Mouse (Mus musculus) C2C12 (cell line): ENCODE measurements around the gene Cyp26c1. TPM values are rescaled to one million over a fixed set of nuclear protein-coding genes. Genes with fewer than 3 reads are reported as not detected.

Experiments
- H3K27me3 ChIP-seq: one replicate; pipeline ENCODE4 v1.6.1; 2011; ENCODE audit not compliant: control insufficient read depth, insufficient read depth, insufficient read length
- H3K36me3 ChIP-seq: one replicate; pipeline ENCODE4 v1.6.1; 2011; ENCODE audit not compliant: control insufficient read depth, insufficient read depth
- H3K4me3 ChIP-seq: one replicate; pipeline ENCODE4 v1.5.1; 2011; ENCODE audit warnings: mild to moderate bottlenecking, control low read depth; ENCODE audit not compliant: poor library complexity, insufficient read depth, severe bottlenecking
- H3K79me2 ChIP-seq: one replicate; pipeline ENCODE4 v1.6.1; 2011; ENCODE audit not compliant: control insufficient read depth, insufficient read depth
- H3K79me3 ChIP-seq: one replicate; pipeline ENCODE4 v1.6.1; 2011; ENCODE audit warnings: low read depth, control low read depth
- H3ac ChIP-seq: one replicate; pipeline ENCODE3; 2011; ENCODE audit warnings: low read depth; ENCODE audit not compliant: control insufficient read depth, insufficient read length
- CEBPB ChIP-seq: IDR thresholded peaks from one replicate; pipeline ENCODE4 v1.6.1; 2011; ENCODE audit warnings: low read depth, mild to moderate bottlenecking, control low read depth, moderate library complexity
- CTCF ChIP-seq: IDR thresholded peaks from one replicate; pipeline ENCODE4 v1.5.1; 2011; ENCODE audit not compliant: control insufficient read depth, insufficient read depth, insufficient read length
- FOSL1 ChIP-seq: IDR thresholded peaks from one replicate; pipeline ENCODE4 v1.8.0; 2011; ENCODE audit warnings: mild to moderate bottlenecking, low read length; ENCODE audit not compliant: poor library complexity, insufficient read depth, severe bottlenecking
- MAX ChIP-seq: IDR thresholded peaks from one replicate; pipeline ENCODE4 v1.6.1; 2011; ENCODE audit warnings: mild to moderate bottlenecking, control low read depth
- MYOD1 ChIP-seq: IDR thresholded peaks from one replicate; pipeline ENCODE4 v1.6.1; 2011; ENCODE audit warnings: low read depth; ENCODE audit not compliant: control insufficient read depth, insufficient read length
- MYOG ChIP-seq: IDR thresholded peaks from one replicate; pipeline ENCODE4 v1.6.1; 2011; ENCODE audit not compliant: control insufficient read depth, insufficient read length; ENCODE audit errors: extremely low read depth
- USF1 ChIP-seq: IDR thresholded peaks from one replicate; pipeline ENCODE4 v1.6.1; 2011; ENCODE audit warnings: low read depth, mild to moderate bottlenecking, control low read depth, moderate library complexity
- polyA plus RNA-seq: library from polyadenylated mRNA; unstranded; fragments of >200 nt; fragmentation: generic; extraction: Trizol; gene quantifications from one replicate; pipeline ENCODE4 v1.2.1, GENCODE M21; 2012; ENCODE audit warnings: missing spikeins

Cyp26c1 gene
- polyA plus RNA-seq, 1 experiment = 0.05 TPM

DNA sequence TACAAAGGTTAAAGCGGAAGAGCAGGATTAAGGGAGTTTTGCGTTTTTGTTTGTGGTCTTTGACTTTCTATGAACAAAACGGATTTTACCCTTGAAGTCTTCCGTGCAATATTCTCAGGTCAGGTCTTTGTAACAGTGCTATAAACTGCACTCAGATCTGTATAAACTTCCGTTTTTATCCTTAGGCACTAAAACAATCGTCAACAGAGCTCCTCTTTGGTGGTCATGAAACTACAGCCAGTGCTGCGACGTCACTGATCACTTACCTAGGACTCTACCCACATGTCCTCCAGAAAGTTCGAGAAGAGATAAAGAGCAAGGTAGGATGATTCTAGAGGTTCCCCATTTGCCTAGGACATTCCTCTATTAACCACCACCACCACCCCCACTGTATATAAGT is 14.3 kb downstream of the Cyp26c1 start:
- no peak overlapping the region for H3K4me3 ChIP-seq
- H3ac ChIP-seq = no peak overlapping the region
- H3K79me3 ChIP-seq = no peaks in the 10 kb centered on the region
- peaks cover 14% of the 10 kb centered on the region for H3K27me3 ChIP-seq
- H3K36me3 ChIP-seq = no peaks in the 10 kb centered on the region
- no peaks in the 10 kb centered on the region for H3K79me2 ChIP-seq
- TF ChIP-seq MYOG = no peak
- no peak for TF ChIP-seq MYOD1
- TF ChIP-seq FOSL1 = no peak
- TF ChIP-seq CEBPB = no peak
- TF ChIP-seq USF1 = no peak
- no peak for TF ChIP-seq MAX
- no peak for TF ChIP-seq CTCF

DNA sequence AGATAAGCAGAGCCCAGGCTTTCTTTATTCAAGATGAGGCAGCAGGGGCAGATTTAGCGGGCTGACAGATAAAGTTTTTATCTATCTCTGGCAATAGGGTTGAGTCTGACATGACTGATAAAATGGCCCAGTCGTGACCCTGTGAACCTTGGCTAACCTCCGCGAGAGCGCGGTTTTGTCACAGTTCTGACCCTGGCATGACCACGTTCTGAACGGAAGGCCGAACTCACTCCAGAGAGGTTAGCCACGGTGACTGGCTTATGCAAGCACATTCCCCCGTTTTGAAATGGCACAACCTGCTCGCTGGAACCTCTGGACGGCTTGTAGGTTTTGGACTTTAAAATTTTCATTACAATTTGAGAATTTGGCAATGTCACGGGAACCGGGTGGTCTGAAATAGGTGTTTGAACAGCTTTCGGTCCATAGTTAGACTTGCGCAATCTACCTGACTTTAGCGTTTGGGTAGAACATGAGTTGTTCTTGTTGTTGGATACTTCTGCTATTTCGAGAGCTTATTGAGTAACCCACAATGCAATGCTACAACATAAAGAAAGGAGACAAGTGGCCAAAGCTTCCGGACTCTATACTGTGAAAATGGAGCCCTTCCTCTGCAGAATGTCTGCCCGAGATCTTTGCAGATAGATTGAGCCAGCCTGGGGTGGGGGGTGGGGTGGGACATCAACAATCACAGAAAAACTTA is 17.1 kb downstream of the Cyp26c1 start:
- Histone ChIP-seq H3K79me3 (no peaks in the 10 kb centered on the region), H3K4me3 (no peak overlapping the region), H3K36me3 (no peaks in the 10 kb centered on the region), H3K79me2 (no peaks in the 10 kb centered on the region), H3K27me3 (peaks cover 12% of the 10 kb centered on the region), H3ac (no peak overlapping the region)
- no peak for TF ChIP-seq MAX
- peak; percentile 49 for TF ChIP-seq CEBPB
- TF ChIP-seq USF1 = no peak
- TF ChIP-seq MYOG = no peak
- TF ChIP-seq MYOD1 = no peak
- no peak for TF ChIP-seq FOSL1
- no peak for TF ChIP-seq CTCF

DNA sequence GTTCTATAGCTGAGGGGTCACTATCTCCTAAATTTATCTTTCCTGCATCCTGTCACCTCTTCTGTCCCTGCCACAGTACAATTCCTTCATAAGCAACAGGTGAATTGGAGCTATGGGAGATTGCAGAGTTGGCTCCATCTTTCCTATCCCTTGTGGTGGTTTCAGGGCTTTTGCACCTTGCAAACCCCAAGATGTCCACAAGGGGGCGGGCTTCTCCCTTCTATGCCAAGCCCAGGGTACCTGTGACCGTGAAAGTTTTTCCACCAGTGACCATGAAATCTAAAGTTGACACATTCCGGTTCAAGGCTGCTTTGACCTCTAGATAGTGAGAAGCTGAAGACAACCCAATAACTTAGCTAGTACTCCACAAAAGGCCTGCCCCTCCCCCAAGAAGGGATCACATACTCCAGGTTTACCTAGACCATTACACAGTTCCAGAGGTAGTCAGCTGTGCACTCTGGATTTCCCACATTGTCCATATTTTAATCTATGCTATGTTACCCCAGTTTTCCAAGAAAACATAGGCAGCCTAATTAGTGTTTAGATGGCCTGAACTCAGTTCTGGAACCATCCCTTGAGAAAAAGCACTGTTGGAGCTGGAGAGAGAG is 18.6 kb downstream of the Cyp26c1 start:
- no peaks in the 10 kb centered on the region for H3K79me2 ChIP-seq
- H3K27me3 ChIP-seq = no peaks in the 10 kb centered on the region

DNA sequence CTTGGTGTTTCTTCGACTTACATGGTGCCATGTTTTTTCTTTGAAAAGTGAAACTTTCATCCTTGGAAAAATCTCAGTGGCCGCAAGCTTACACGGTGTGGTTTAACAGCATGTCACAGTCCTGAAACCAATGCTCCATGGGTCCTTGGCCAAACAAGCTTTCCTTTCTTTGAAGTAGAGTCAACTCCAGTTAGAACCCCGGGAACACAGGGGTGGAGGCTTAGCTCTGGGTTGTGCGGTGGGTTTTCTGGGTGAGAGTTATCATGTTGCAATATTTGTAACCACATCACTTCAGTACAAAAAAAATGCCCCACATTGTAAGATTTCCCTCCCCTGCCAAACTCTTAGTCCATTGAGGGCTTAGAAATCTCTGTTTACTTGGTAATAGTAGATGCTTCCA is 20.3 kb downstream of the Cyp26c1 start:
- Histone ChIP-seq H3K36me3 (no peaks in the 10 kb centered on the region), H3ac (no peak overlapping the region), H3K27me3 (no peaks in the 10 kb centered on the region), H3K79me2 (no peaks in the 10 kb centered on the region), H3K4me3 (no peak overlapping the region), H3K79me3 (no peaks in the 10 kb centered on the region)
- no peak for TF ChIP-seq CTCF
- no peak for TF ChIP-seq CEBPB
- TF ChIP-seq FOSL1 = no peak
- no peak for TF ChIP-seq MAX
- no peak for TF ChIP-seq MYOD1
- no peak for TF ChIP-seq USF1
- TF ChIP-seq MYOG = no peak

More for the DNA sequence above, 18.6 kb downstream of the Cyp26c1 start:
- no peak for TF ChIP-seq USF1
- no peak for TF ChIP-seq CEBPB
- TF ChIP-seq FOSL1 = no peak
- no peak for TF ChIP-seq MYOD1
- peak; percentile 43 for TF ChIP-seq CTCF
- Histone ChIP-seq H3K4me3 (no peak overlapping the region), H3K79me3 (no peaks in the 10 kb centered on the region), H3K36me3 (no peaks in the 10 kb centered on the region), H3ac (no peak overlapping the region)

DNA sequence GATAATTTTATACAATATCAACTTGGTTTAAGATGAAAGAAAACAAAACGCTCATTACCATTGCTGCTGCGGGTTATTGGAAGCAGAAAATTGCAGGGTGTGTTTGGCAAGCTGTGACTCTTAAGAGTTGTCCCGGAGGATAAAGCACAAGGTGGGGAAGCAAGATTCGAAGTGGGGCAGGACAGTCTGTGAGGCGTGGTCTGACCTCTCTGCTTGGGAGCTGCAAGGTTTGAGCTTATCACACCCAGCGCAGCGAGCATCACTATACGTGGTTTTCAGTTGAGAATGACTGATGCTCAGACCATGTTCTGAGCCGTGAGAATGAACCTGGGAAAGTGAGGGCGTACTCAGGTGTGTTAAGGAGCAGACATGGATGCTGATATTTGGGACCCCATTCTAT is 29.3 kb downstream of the Cyp26c1 start:
- Histone ChIP-seq H3K36me3 (no peaks in the 10 kb centered on the region), H3ac (no peak overlapping the region), H3K4me3 (no peak overlapping the region), H3K79me2 (no peaks in the 10 kb centered on the region), H3K27me3 (no peaks in the 10 kb centered on the region), H3K79me3 (no peaks in the 10 kb centered on the region)
- no peak for TF ChIP-seq FOSL1
- TF ChIP-seq CEBPB = no peak
- TF ChIP-seq MYOD1 = no peak
- no peak for TF ChIP-seq CTCF
- TF ChIP-seq USF1 = no peak
- TF ChIP-seq MYOG = no peak
- no peak for TF ChIP-seq MAX

DNA sequence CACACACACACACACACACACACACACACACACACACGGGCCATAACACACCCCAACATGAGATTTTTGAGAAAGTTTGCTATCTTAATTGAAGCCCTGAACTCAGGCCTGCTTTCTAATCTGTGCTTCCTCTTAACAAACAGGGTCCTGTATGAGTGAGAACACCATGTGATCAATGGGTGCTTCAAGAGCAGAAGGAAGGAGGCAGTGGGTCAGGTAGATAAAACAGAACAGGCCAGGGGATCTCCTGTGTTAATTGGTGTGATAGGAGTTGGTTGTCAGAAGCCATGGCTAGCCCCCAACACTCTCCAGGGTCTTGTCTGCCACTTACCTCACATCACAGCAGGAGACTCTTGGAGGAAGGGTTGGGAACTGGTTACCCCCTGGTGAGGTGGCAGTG is 30.6 kb downstream of the Cyp26c1 start:
- no peaks in the 10 kb centered on the region for H3K27me3 ChIP-seq
- no peaks in the 10 kb centered on the region for H3K79me3 ChIP-seq
- no peak overlapping the region for H3K4me3 ChIP-seq
- no peak for TF ChIP-seq MAX
- no peak for TF ChIP-seq MYOD1
- no peak for TF ChIP-seq CTCF
- no peak for TF ChIP-seq MYOG
- no peak for TF ChIP-seq CEBPB
- TF ChIP-seq FOSL1 = no peak
- TF ChIP-seq USF1 = no peak
- H3ac ChIP-seq = no peak overlapping the region
- no peaks in the 10 kb centered on the region for H3K36me3 ChIP-seq
- no peaks in the 10 kb centered on the region for H3K79me2 ChIP-seq
